Mouse (Mus musculus): ENCODE results near the gene Bivm. TPM values are rescaled to one million over a fixed set of nuclear protein-coding genes. Genes with fewer than 3 reads are reported as not detected.

Gene Bivm
- total RNA-seq, 2 experiments from 2014 or later, result 6.8 to 7.0 TPM

- intact Hi-C loops (cut with DNase I; ENCODE audit: low total_unique reads), result no loop called here
- no peak for DNase-seq
Observed at GRCm38 (mm10) chr1:44167859-44168383, 49.2 kb downstream of the Bivm start.

DNA sequence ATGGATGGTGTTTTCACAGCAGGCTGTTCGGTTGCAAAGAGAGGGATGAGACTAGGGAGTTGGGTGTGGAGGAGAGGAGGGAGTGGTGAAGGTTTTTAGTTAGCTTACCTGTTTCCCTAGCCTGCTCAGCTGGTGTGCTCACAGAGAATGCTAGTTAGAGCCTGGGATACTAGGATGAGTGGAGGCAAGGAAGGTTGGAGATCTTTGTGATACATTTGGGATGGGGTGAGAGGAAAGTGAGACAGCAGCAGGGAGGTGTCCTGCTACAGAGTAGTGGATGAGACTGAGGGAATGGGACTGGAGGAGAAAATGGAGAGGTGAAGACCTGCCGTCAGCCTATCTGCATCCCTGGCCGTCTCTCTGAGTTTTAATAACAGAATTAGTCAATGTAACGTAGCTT, 53.9 kb downstream of the Bivm start:
- intact Hi-C loops (cut with DNase I; ENCODE audit: low total_unique reads), result no loop called here
- DNase-seq, result no peak

DNA sequence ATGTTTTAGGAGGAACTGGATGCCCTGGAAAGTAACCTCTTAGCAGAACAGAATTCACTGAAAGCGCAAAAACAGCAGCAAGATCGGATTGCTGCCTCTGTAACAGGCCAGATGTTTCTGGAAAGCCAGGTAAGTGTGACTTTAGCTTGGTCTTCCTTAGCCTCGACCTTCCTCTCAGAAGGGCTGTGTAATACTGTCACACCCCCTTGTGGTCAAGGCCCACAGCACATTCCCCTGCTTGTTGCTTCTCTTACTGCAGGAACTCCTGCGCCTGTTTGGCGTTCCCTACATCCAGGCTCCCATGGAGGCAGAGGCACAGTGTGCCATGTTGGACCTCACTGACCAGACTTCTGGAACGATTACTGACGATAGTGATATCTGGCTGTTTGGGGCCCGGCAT, 55.1 kb downstream of the Bivm start:
- intact Hi-C loops (cut with DNase I; ENCODE audit: low total_unique reads), result no loop called here
- no peak for DNase-seq

- intact Hi-C loops (cut with DNase I; ENCODE audit: low total_unique reads), result no loop called here
Observed at GRCm38 (mm10) chr1:44178086-44178485, 59.3 kb downstream of the Bivm start.

DNA sequence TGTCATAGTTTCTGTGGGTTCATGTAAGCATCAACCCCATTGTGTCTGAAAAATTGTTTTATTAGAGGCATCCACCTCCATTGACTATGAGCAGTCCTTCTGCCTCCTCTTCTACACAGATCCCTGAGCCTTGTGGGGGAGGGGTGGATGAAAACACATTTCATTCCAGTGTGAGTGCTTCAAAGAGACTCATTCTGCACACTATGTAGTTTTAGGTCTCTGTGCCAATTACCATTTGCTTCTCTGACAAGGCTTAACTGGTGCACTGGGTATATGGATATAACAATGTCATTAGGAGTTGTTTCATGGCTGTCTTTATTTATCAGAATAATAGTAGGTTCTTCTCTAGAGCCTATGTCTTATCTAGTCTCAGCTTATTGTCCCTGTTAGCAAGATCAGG, 67.6 kb downstream of the Bivm start:
- no peak for DNase-seq
- intact Hi-C loops (cut with DNase I; ENCODE audit: low total_unique reads), result no loop called here

More at GRCm38 (mm10) chr1:44178086-44178485, 59.3 kb downstream of the Bivm start:
- no peak for DNase-seq

Other genes with a start within 250 kb of the Bivm start
- 10 to 100 TPM; 31.5 to 35.0 TPM for gene Tpp2, start 185.3 kb upstream of the Bivm start, total RNA-seq (2021)
- 10 to 100 TPM; 53.9 to 62.2 TPM for gene Mettl21c, start 98.9 kb upstream of the Bivm start, total RNA-seq (2021)
- not detected for gene Gm8251, start 57.0 kb upstream of the Bivm start, total RNA-seq (2021)
- 1 to 10 TPM; 4.5 to 6.2 TPM for gene Tex30, start 16.5 kb upstream of the Bivm start, total RNA-seq (2021)
- gene Kdelc1, start 149 bp upstream of the Bivm start, total RNA-seq (2021), result 1 to 10 TPM; 9.1 to 9.3 TPM
- gene Ercc5, start 28.8 kb downstream of the Bivm start, total RNA-seq (2021), result 10 to 100 TPM in 1 of 2 experiments, 1 to 10 TPM in 1; 9.8 to 16.6 TPM
- gene Mettl21e, start 100.0 kb downstream of the Bivm start, total RNA-seq (2021), result 1 to 10 TPM; 1.3 to 5.4 TPM

All from gastrocnemius, postnatal 14 days (tissue).